Mouse (Mus musculus) neural tube, embryonic 14.5 days (tissue): Measurements from ENCODE around the gene Nubp2. TPM values are rescaled to one million over a fixed set of nuclear protein-coding genes. Genes with fewer than 3 reads are reported as not detected.

Experiments
- ATAC-seq: fragments of 200-750 bp; cut with Nextera tagmentation; 2 replicates; pipeline ENCODE4 v1.8.0; 2017; ENCODE audit warnings: low read depth, mild to moderate bottlenecking, moderate TSS enrichment, moderate library complexity
- H3K27ac ChIP-seq: fragments of 300-500 bp; sonication (generic); 2 replicates; pipeline ENCODE4 v1.5.1; 2014; ENCODE audit warnings: low read depth, mild to moderate bottlenecking, control low read depth, low read length, moderate library complexity, mixed read lengths
- H3K27me3 ChIP-seq: fragments of 300-500 bp; sonication (generic); 2 replicates; pipeline ENCODE4 v1.6.1; 2014; ENCODE audit warnings: low read length; ENCODE audit not compliant: control insufficient read depth, insufficient read depth
- H3K36me3 ChIP-seq: fragments of 300-500 bp; sonication (generic); 2 replicates; pipeline ENCODE4 v1.6.1; 2014; ENCODE audit warnings: low read length, mixed read lengths; ENCODE audit not compliant: control insufficient read depth, insufficient read depth
- H3K4me1 ChIP-seq: fragments of 300-500 bp; sonication (generic); 2 replicates; pipeline ENCODE4 v1.6.1; 2014; ENCODE audit warnings: low read length; ENCODE audit not compliant: control insufficient read depth, insufficient read depth
- H3K4me2 ChIP-seq: fragments of 300-500 bp; sonication (generic); 2 replicates; pipeline ENCODE4 v1.6.1; 2014; ENCODE audit warnings: mild to moderate bottlenecking, low read depth, low read length, control low read depth
- H3K4me3 ChIP-seq: fragments of 300-500 bp; sonication (generic); 2 replicates; pipeline ENCODE4 v1.5.1; 2014; ENCODE audit warnings: low read depth, low read length, control low read depth, mixed read lengths
- H3K9ac ChIP-seq: fragments of 300-500 bp; sonication (generic); replicated peaks from 2 replicates; pipeline ENCODE4 v1.6.1; 2014; ENCODE audit warnings: low read depth, mild to moderate bottlenecking, control low read depth, low read length, mixed read lengths
- H3K9me3 ChIP-seq: fragments of 300-500 bp; sonication (generic); 2 replicates; pipeline ENCODE4 v1.6.1; 2016; ENCODE audit warnings: low read length; ENCODE audit not compliant: control insufficient read depth
- WGBS: fragments of 180-500 bp; shearing (Covaris S2); extraction: QIAGEN DNeasy Blood & Tissue Kit; methylation state at CpG from one replicate; pipeline ENCODE4 v1.1.7; 2014; 5-methylcytosine and 5-hydroxymethylcytosine counted together
- polyA plus RNA-seq: library from polyadenylated mRNA; unstranded; fragments of >200 nt; fragmentation: Nextera tagmentation; extraction: Ambion mirVana; gene quantifications from 2 replicates; pipeline ENCODE4 v1.2.1, GENCODE M21; 2014

The Nubp2 gene
- polyA plus RNA-seq, 1 experiment from 2014 or later = 75.7 TPM

DNA sequence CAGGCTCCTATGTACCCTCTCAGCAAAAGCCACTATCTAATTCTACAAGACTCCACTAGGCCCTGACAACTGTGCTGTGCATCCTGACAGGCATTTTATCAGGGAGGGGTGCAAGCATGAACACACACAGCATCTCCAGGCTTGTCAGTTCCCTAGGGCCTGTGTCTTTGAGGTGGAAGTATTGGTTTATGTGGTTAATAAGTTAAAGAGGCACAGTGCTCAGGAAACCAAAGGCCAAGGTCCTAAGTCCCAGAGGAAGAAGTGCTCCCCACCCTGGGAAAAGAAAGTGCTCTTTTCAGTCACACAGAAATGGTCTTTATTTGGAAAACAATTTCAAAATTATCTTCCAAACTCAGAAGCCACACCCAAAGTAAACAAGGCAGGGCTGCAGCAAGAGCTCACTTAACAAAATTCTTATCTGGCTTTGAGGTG, 37.5 kb downstream of the Nubp2 start:
- no peak overlapping the region for H3K27ac ChIP-seq
- H3K4me3 ChIP-seq = 0 out of 2 replicates have a peak overlapping the region, but pooled peaks have one; percentile 82
- H3K36me3 ChIP-seq = no peaks in the 10 kb centered on the region
- no peak for ATAC-seq
- H3K4me1 ChIP-seq = peaks cover 19% of the 10 kb centered on the region
- no peaks in the 10 kb centered on the region for H3K9me3 ChIP-seq
- H3K27me3 ChIP-seq = no peaks in the 10 kb centered on the region; the same call in 1 of the 2 replicates
- peak overlapping the region; percentile 86 for H3K4me2 ChIP-seq
- no peak overlapping the region for H3K9ac ChIP-seq

DNA sequence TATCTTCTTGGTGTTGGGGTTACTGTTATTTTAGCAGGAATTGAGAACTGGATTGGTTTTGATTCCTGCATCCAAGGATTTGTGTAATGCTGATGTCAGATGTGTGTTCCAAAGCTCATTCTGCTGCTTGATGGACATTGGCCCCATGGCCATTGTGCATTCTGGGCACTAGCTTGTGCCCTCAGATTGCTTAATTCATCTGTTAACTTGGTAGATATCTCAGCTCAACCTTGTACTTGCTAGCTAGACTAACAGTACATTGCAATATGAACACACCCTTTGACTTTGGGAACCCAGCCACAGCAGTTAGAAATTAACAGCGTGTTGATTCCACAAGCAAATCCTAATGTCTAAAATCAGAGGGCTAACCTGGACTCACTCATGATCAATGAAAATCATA, 38.8 kb downstream of the Nubp2 start:
- Histone ChIP-seq H3K27ac (no peak overlapping the region), H3K9ac (no peak overlapping the region), H3K36me3 (no peaks in the 10 kb centered on the region), H3K4me3 (no peak overlapping the region), H3K9me3 (no peaks in the 10 kb centered on the region), H3K4me2 (no peak overlapping the region), H3K4me1 (peaks cover 19% of the 10 kb centered on the region), H3K27me3 (no peaks in the 10 kb centered on the region; the same call in 1 of the 2 replicates)
- no peak for ATAC-seq
- 96% methylated on average over 1 of the region's 1 CpGs for WGBS

DNA sequence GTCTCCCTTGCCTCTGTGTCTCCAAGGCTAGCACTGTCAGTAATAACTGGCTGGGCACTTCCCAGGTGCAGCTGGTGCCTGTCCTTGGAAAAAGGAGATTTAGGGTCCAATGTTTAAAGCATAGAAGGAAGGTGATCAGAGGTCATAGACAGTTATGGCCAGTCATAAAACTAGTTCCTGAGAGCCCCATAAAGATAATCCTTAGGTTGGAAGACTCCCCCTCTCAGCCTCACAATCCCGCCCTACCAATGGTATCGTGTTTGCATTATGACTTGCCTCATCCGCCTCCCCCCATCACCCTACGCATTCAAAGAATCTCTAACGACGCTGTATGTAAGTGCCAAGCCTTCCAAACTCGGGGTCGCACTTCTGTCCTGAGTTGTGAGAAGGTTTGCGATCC, 41.6 kb downstream of the Nubp2 start:
- Histone ChIP-seq H3K27ac (no peak overlapping the region), H3K4me2 (no peak overlapping the region), H3K9ac (no peak overlapping the region), H3K4me1 (peaks cover 12% of the 10 kb centered on the region; the same call in 1 of the 2 replicates), H3K27me3 (no peaks in the 10 kb centered on the region; the same call in 1 of the 2 replicates), H3K36me3 (no peaks in the 10 kb centered on the region), H3K9me3 (no peaks in the 10 kb centered on the region), H3K4me3 (no peak overlapping the region)
- 32% methylated on average over 9 of the region's 9 CpGs for WGBS
- no peak for ATAC-seq

DNA sequence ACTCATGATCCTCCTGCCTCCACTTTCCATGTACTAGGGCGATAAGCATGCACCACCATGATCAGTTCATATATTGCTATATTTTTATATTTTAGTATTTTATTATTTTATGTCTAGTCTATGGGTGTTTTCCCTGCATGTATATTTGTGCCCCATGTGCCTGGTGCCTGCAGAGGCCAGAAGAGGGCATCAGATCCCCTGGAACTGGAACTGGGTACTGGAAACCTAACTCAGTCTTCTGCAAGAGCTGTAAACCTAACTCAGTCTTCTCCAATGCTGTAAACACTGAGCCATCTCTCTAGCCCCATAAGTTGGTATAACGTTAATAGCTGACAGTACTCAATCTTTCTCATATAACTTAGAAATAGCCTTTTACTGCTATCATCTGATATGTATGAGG, 43.5 kb downstream of the Nubp2 start:
- Histone ChIP-seq H3K4me3 (no peak overlapping the region), H3K27ac (no peak overlapping the region), H3K4me1 (no peaks in the 10 kb centered on the region), H3K4me2 (no peak overlapping the region), H3K36me3 (no peaks in the 10 kb centered on the region), H3K9me3 (no peaks in the 10 kb centered on the region), H3K27me3 (no peaks in the 10 kb centered on the region; the same call in 1 of the 2 replicates), H3K9ac (no peak overlapping the region)
- WGBS = 58% methylated on average over 2 of the region's 2 CpGs
- ATAC-seq = no peak

DNA sequence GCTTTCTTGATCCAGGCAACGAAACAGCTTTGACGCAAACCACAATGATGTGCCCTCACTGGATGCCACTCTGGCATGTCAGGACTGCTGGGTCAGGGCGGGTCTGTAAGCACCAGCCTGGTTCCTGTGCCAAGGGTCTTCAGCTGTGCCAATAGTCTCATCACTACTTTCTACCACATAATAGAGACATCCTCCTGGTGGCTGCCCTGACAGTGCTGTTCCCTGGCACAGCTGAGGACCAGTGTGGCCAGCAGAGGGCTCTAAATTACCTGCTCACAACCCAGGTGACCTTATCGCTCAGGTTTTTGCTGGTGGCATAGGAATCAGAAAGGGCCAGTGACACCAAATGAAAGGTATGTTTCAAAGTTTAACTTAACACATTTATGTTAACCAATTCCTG, 45.0 kb downstream of the Nubp2 start:
- Histone ChIP-seq H3K27ac (no peak overlapping the region), H3K27me3 (no peaks in the 10 kb centered on the region; the same call in 1 of the 2 replicates), H3K9ac (no peak overlapping the region), H3K36me3 (no peaks in the 10 kb centered on the region), H3K4me1 (no peaks in the 10 kb centered on the region), H3K4me3 (no peak overlapping the region), H3K9me3 (no peaks in the 10 kb centered on the region), H3K4me2 (no peak overlapping the region)
- no peak for ATAC-seq
- WGBS = 49% methylated on average over 4 of the region's 4 CpGs

DNA sequence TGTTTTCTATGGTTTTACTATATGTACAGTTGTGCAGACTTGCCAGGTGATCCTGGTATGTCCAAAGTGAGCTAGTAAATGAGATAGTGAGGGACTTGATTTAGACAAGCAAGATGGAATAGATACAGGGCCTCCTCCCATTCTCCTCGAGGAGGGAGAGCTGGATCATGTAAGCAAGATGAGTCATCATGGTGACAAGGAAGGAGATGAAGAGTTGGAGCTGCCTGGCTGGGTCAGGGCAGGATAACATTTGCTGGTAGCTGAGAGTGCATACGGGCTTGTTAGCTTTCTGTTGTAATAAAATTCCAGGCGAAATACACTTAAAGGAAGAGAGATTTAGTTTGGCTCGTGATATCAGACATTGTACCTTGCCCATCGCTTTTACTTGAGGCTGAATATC, 45.8 kb downstream of the Nubp2 start:
- H3K36me3 ChIP-seq = no peaks in the 10 kb centered on the region
- no peaks in the 10 kb centered on the region; the same call in 1 of the 2 replicates for H3K27me3 ChIP-seq
- H3K4me2 ChIP-seq = no peak overlapping the region
- H3K9me3 ChIP-seq = no peaks in the 10 kb centered on the region
- H3K4me3 ChIP-seq = no peak overlapping the region
- ATAC-seq = no peak
- no peak overlapping the region for H3K27ac ChIP-seq
- WGBS = 66% methylated on average over 5 of the region's 5 CpGs
- H3K9ac ChIP-seq = no peak overlapping the region
- no peaks in the 10 kb centered on the region for H3K4me1 ChIP-seq

DNA sequence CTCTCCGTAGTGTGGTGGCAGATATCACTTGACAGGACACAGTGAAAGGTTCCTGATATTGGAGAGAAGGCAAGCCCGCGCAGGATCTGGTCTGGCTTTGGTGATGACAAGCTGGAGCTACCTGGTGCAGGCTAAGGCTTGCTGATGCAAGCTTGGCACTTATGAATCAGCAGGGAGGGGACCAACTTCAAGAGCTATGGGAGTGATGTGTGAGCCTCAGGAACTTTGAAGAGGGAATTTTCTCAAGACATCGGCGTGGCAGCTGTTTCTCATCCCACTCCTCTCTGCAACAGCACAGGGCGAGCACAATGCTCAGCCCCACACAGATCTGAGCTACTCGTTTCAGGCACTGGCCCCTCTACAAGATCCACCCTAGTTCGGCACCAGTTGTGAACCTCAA, 46.3 kb downstream of the Nubp2 start, which contains the start of gene Hagh:
Gene Hagh, plus strand, starts transcription at position 302 of the 400 bp plus-strand sequence.
- H3K36me3 ChIP-seq = no peaks in the 10 kb centered on the region
- no peaks in the 10 kb centered on the region for H3K4me1 ChIP-seq
- no peak within 1 kb of the TSS for H3K27ac ChIP-seq
- no peaks in the 10 kb centered on the region for H3K27me3 ChIP-seq
- H3K4me2 ChIP-seq = no peak within 1 kb of the TSS
- no peak within 1 kb of the TSS for H3K9ac ChIP-seq
- no peak within 1 kb of the TSS for H3K4me3 ChIP-seq
- no peaks in the 10 kb centered on the region for H3K9me3 ChIP-seq
- 77% methylated on average over 8 of the region's 8 CpGs for WGBS
- ATAC-seq = no peak

Other genes with a start within 250 kb of the Nubp2 start
- 49.3 and 52.6 TPM in 2 replicates for gene Slc9a3r2, start 236.0 kb downstream of the Nubp2 start, polyA plus RNA-seq
- not detected in 2 replicates for gene Npw, start 227.9 kb downstream of the Nubp2 start, polyA plus RNA-seq
- 22.6 and 24.5 TPM in 2 replicates for gene Zfp598, start 216.7 kb downstream of the Nubp2 start, polyA plus RNA-seq
- gene Syngr3, start 196.4 kb downstream of the Nubp2 start, polyA plus RNA-seq = 154 and 196 TPM in 2 replicates
- 37.0 and 40.1 TPM in 2 replicates for gene Gfer, start 190.2 kb downstream of the Nubp2 start, polyA plus RNA-seq
- gene Noxo1, start 190.1 kb downstream of the Nubp2 start, polyA plus RNA-seq = 1.3 and 3.3 TPM in 2 replicates
- gene Tbl3, start 178.7 kb downstream of the Nubp2 start, polyA plus RNA-seq = 59.9 and 70.1 TPM in 2 replicates
- not detected in 2 replicates for gene Rnf151, start 168.3 kb downstream of the Nubp2 start, polyA plus RNA-seq
- 742 and 744 TPM in 2 replicates for gene Rps2, start 168.2 kb downstream of the Nubp2 start, polyA plus RNA-seq
- gene Ndufb10, start 161.9 kb downstream of the Nubp2 start, polyA plus RNA-seq = 296 and 349 TPM in 2 replicates
- gene Rpl3l, start 158.5 kb downstream of the Nubp2 start, polyA plus RNA-seq = 0.20 TPM in 1 of 2 replicates, not detected in the other
- 21.5 and 27.7 TPM in 2 replicates for gene Msrb1, start 149.7 kb downstream of the Nubp2 start, polyA plus RNA-seq
- 0.48 TPM in 1 of 2 replicates, not detected in the other for gene Hs3st6, start 133.4 kb downstream of the Nubp2 start, polyA plus RNA-seq
- not detected in 2 replicates for gene Meiob, start 82.1 kb downstream of the Nubp2 start, polyA plus RNA-seq
- gene Hagh, start 46.2 kb downstream of the Nubp2 start, polyA plus RNA-seq = 69.1 and 77.2 TPM in 2 replicates
- 24.4 and 27.6 TPM in 2 replicates for gene Fahd1, start 36.0 kb downstream of the Nubp2 start, polyA plus RNA-seq
- gene Igfals, start 20.4 kb downstream of the Nubp2 start, polyA plus RNA-seq = not detected in 2 replicates
- gene Spsb3, start 294 bp upstream of the Nubp2 start, polyA plus RNA-seq = 74.5 and 83.8 TPM in 2 replicates
- gene Eme2, start 8.7 kb upstream of the Nubp2 start, polyA plus RNA-seq = 21.4 and 23.7 TPM in 2 replicates
- 85.5 and 86.4 TPM in 2 replicates for gene Mrps34, start 8.8 kb upstream of the Nubp2 start, polyA plus RNA-seq
- 98.0 and 115 TPM in 2 replicates for gene Nme3, start 10.2 kb upstream of the Nubp2 start, polyA plus RNA-seq
- 88.5 and 93.4 TPM in 2 replicates for gene Mapk8ip3, start 50.6 kb upstream of the Nubp2 start, polyA plus RNA-seq
- 50.0 and 59.8 TPM in 2 replicates for gene Jpt2, start 74.3 kb upstream of the Nubp2 start, polyA plus RNA-seq
- gene Cramp1l, start 129.4 kb upstream of the Nubp2 start, polyA plus RNA-seq = 9.2 and 10.1 TPM in 2 replicates
- gene Ift140, start 129.7 kb upstream of the Nubp2 start, polyA plus RNA-seq = 18.5 and 21.9 TPM in 2 replicates
- gene Tmem204, start 197.2 kb upstream of the Nubp2 start, polyA plus RNA-seq = 8.1 and 11.5 TPM in 2 replicates
- 46.4 and 51.6 TPM in 2 replicates for gene Telo2, start 229.6 kb upstream of the Nubp2 start, polyA plus RNA-seq
- not detected in 2 replicates for gene Ptx4, start 234.4 kb upstream of the Nubp2 start, polyA plus RNA-seq
- gene Clcn7, start 247.0 kb upstream of the Nubp2 start, polyA plus RNA-seq = 26.3 and 26.7 TPM in 2 replicates